Mouse (Mus musculus) T-helper 17 cell (primary cell): ENCODE measurements around the gene Ppia.
"Not testable (repeated sequence)": the region's sequence is repeated elsewhere in the genome, so short reads cannot be mapped to it uniquely, and the experiment has no call there.

Experiments
- in situ Hi-C, 2 experiments: fragments of 300-600 bp; cut with MboI, MseI; formaldehyde crosslinking; loops; 1 replicate in 1 of 2; 2 replicates in 1 of 2; pipeline ENCODE4 v1.15.1; 2025; ENCODE audit warnings: high pct_unique_total_duplicates in 2 of 2

Gene Ppia

DNA sequence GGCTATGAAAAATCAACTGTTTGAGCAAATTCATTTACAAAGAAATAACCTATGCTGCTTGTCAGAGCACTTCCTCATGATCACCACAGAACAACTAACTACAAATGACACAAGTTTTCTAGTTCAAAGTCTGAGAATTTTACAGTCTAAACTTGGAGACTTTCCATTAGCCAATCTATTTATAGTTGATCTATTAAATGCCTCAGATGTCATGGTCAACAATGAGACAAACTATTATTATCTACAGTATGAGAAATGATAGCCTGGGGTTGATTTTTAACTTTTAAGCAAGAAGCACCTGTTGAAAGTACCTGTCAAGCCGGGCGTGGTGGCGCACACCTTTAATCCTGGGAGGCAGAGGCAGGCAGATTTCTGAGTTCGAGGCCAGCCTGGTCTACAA, 27.3 kb downstream of the Ppia start:
- in situ Hi-C loops, result no loop called here

- in situ Hi-C loops, result no loop called here
Observed at GRCm38 (mm10) chr11:6443102-6443501, 27.9 kb downstream of the Ppia start.

DNA sequence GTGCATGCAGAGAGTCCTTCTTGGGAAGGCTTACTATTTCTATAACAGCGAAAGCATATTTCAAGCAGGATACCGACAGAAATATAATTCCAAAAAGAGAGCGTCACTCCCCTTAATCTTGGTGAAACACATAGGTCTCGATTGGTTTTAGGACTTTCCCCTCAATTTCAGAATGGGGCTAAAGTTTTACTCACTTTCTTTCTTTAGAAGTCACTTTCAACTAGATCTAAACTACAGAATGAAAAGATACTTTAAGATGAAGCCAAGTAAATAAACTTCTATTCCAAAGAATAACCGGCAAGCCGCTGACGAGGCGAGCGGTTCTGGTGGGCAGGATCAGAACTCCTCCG, 28.5 kb downstream of the Ppia start:
- in situ Hi-C loops, result no loop called here

- in situ Hi-C loops, result no loop called here
Observed at GRCm38 (mm10) chr11:6444077-6444853, 29.0 kb downstream of the Ppia start, which contains the start of gene H2afv. Gene H2afv, minus strand, starts transcription at chr11:6444443.

DNA sequence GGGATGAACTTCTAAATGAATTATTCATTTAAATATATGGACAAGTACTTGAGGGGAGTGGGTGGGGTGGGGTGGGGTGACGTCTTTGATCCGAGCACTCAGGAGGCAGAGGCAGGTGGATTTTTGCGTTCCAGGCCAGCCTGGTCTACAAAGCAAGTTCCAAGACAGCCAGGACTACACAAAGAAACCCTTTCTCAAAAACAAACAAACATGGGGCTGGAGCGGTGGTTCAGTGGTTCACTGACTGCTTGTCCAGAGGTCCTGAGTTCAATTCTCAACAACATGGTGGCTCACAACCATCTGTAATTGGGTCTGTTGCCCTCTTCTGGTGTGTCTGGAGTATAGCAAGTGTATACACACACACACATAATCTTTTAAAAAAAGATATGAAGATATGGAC, 30.2 kb downstream of the Ppia start:
- in situ Hi-C loops, result no loop called here

- in situ Hi-C loops, result no loop called here
Observed at GRCm38 (mm10) chr11:6445951-6446350, 30.7 kb downstream of the Ppia start.

DNA sequence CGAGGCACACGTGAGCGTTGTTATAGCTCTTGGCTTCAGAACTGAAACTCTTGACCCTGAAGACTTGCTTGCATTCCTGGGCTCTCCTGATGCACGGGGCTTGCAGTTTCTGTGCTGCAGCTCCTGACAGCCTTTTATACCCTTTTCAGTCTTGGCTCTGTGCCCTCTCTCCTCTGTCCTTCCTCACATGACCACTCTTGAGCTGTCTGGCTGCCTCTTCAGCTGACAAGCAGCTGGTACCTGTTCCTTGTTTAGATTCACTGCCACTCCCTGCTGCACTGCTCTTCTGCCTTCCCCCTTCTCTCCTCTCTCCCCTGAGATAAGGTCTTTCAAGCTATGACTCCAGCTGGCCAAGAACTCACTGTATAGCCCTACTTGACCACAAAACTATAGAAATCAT, 32.2 kb downstream of the Ppia start:
- in situ Hi-C loops, result no loop called here

DNA sequence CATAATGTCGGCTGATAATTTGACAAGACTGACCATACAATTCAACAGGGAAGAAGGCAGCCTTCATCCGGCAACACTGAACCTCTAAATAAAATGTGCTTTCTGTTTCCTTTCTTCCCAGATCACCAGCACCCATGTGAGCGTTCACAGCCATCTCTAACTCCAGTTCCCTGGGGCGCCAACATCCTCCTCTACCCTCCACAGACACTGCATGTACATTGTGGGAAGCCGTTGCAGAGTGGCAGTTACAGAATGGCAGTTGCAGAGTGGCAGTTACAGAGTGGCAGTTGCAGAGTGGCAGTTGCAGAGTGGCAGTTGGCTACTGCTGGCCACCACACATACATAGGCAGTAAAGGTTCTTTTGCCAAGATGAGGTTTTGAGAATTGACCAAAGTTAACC, 32.9 kb downstream of the Ppia start:
- in situ Hi-C loops, result not testable (repeated sequence)

- in situ Hi-C loops, result no loop called here
Observed at GRCm38 (mm10) chr11:6456083-6456482, 40.8 kb downstream of the Ppia start.

- in situ Hi-C loops, result no loop called here
Observed at GRCm38 (mm10) chr11:6463159-6463837, 48.1 kb downstream of the Ppia start.

DNA sequence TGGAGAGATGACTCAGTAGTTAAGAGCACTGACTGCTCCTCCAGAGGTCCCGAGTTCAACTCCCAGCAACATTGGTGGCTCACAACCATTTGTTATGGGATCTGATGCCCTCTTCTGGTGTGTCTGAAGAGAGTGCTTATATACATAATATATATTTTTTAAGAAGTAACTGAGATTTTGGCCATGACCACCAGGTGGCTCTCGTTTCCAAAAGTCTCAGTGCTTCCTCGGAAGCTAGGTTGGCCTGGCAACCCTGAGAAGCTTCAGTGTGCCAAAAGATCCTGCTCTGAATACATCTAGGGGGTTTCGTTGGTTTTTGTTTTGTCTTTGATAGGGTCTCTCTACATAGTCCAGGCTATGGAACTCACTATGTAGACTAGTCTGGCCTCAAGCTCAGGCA, 49.9 kb downstream of the Ppia start:
- in situ Hi-C loops, result no loop called here

DNA sequence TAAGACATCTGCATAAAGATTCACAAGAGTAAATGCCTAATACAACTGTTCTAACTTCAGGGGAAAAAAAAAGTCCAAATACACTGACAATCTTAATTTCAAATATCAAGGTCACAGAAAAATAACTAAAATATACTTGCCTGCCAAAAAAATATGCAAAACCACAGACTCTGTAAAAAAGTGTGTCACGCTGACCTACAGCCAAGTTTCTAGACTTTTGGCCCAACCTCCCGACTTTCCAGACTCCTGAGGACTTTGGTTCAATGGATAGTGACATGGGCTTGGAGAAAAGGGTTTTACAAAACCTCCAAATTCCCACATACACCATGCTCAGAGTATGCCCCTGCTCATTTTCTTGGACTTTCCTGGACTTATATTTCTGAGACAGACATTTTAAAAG, 53.3 kb downstream of the Ppia start:
- in situ Hi-C loops, result no loop called here
